Mouse (Mus musculus): ENCODE measurements around the gene Gm20388.

The Gm20388 gene

DNA sequence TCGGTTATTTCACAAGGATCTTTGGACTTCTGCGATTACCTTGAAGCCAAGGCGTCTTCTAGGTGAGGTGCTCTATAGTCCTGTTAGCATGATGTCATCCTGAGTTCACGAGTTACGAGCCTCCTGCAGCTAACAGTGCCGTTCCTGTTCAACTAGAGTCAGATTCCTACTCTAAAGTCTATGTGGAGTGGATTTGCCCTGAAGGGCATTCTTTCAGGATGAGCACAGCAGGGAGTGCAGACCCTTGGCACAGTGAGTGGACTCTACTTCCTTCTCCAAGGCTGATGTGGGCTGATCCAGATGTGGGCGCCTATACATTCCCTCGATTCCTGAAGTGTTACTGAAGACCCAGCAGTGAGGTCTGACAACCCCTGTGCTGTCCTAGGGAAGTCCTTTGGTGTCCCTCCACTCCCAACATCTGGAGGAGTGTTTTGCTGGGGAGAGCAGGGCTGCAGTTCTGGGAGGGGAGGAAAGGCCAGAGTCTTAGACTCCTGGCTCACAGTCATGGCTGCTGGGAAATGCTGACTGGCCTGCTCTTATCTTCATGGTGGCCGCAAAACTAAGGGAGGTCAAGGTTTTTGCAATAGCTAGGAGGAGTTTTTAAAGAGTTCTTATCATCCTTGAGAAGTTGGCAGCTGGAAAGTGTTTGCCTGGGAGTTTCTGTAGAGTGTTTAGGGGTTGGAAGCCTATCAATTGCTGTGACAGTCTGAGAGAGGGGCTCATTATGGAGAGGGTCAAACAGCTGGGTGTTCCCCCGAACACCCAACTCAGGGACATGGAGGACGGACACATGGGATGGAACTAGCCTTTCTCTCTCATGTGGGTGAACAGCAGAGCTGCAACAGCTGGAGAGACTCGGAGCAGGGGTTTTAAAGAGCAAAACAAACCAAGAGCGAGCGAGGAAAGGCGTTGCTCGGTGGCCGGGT lies 3737.9 kb downstream of the Gm20388 start:
- no peak for DNase-seq (ENCODE audit: low spot score)

DNA sequence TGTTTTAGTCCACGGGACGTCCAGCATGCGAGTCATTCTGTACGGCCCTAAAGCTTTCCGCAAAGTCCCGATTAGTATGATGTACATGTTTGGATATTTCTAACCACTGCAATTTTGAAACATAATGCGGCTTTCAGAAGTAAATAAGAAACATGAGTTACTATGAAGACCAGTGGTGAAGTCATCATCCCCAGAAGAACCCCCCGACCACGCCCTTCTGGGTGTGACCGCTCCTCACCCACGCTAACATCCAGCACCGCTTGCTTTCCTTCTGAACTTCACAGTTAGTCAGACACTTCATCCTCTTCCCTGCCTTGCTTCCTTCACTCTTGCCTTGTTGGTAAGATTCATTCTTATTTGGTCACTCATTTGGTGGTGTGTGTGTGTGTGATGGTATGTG lies 3738.8 kb downstream of the Gm20388 start:
- DNase-seq (ENCODE audit: low spot score) = no peak

DNA sequence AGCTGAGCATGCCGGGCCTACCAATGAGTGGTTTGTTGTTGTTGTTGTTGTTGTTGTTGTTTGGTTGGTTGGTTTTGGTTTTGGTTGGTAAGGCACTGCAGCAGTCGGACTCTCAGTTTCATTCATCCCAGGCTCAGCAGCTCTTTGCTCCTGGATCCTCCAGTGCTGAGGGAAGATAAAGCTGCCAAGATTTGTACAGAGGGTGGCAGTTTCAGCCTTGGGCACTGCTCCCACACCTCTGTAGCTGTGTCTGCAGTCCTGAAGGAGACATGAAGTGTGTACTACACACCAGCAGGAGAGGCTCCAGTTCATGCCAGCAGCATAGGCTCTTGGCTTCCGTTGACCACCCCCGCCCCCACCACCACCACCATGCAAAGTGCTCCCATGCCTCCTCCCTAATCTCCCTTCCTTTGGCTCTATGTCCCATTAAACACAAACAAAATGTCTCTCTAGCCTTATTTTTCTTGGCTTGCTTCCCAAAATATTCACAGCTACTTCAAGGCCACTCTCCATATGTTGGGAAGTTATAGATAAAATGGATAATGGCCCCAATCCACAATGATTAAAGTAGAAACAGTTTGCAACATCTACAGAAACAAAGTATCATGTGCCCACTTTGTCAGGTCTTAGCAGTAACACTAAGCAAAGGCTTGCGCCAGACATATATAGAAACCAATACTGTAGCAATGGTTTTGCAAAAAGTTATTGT lies 3740.9 kb downstream of the Gm20388 start:
- no peak for DNase-seq (ENCODE audit: low spot score)

DNA sequence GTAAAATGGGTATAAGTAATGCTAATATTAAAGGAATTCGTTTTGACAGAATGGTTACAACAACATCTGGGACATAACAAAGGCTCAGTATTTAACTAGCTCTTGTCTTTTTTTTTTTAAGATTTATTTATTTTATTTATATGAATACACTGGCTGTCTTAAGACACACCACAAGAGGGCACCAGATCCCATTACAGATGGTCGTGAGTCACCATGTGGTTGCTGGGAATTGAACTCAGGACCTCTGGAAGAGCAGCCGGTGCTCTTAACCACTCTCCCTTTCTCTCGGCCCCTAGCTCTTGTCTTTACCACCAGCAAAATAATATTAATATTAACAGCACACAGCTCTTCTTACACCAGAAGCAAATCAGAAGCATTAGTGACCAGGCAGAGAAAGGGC lies 3742.0 kb downstream of the Gm20388 start:
- no peak for DNase-seq (ENCODE audit: low spot score)

DNA sequence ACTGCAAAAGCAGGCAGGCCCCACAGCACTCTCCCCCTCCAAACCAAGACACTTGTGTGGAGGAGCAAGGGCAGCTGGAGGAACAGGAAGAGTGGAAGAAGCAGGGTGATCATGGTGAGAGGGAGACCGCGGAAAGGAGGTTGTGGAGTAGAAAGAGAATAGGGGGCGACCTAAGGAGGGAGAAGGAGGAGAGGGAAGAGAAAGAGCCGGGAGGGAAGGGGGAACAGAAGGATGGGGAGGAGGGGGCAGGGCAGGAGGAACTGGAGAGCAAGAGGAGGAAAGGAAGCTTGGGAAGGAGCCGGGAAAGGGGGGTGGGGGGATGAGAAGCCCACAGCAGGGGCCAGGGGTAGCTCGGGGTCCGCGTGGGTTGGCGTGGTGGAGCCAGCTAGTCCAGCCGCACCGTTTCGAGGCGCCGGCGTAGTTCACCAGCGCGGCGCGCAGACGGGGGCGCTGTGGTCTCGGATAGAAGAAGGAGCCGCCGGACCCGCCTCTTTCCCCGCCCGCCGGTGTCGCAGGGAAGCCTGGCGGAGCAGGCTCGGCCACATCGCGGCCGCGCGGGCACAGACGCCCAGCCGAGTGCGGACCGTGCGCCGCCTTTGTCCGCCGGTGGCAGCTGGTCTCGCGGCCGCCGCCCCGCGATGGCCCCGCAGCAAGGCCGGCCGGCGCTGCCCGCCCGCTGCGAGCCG lies 3742.8 kb downstream of the Gm20388 start, which contains the start of gene Rhou:
Gene Rhou, plus strand, starts transcription at position 622 of the 686 bp plus-strand sequence.
- peak; percentile 95 for DNase-seq (ENCODE audit: low spot score)

DNA sequence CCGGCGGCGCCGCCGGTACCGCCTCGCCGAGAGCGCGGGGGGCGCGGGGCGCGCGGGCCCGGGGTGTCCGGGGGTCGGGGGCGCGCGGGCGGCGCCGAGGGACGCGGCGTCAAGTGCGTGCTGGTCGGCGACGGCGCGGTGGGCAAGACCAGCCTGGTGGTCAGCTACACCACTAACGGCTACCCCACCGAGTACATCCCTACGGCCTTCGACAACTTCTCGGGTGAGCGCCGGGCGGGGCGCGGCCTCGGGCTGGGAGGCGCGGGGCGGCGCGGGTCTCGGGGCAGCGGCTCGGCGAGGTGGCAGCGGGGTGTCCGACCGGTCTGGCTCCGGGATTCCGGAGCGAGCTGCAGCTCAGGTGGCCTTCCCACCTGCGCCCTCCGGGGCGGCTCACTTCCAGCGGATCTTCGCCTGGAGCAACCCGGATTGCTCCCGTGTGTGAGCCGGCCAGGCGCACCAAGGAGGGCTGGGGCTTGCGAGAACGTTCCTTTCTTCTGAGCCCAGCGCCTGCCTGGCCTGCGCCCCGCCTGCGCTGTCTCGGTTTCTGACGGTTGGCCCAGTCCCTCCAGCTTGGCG lies 3743.4 kb downstream of the Gm20388 start:
- peak; percentile 75 for DNase-seq (ENCODE audit: low spot score)

DNA sequence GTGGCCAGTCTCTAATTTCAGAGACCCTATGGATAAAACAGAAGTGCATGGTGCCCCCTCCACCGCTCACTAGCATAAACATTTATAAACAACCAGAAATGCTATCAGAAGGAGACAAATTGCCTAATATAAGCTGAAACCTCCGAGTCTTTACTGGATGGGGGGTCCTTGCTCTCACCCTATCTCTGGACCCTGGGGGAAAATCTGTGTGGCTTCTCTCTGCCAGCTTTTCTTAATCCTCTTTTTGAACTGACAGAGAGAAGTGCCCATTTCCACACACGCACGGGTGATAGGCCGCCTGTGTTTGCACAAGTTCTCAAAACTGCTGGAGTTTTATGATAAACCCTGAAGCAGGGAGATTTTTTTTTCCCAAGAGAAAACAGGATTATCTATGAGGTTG lies 3744.1 kb downstream of the Gm20388 start:
- no peak for DNase-seq (ENCODE audit: low spot score)

DNA sequence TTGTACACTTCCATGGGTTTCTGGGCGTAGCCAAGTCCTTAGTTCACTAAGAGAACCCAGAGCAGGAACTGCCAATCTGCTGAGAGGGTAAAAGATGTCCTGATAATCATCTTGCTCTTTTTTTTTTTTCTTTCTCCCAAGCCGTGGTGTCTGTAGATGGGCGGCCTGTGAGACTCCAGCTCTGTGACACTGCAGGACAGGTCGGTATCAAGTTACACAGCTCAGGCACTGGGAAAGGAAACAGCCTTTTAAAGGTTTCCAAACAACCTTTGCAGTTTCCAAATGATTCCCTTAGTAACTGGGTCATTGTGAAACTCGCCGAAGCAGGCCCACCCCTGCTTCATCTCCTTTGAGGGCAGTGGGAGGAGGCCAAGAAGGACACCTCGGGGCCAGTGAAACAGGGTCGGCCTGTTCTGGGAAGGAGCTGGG lies 3744.7 kb downstream of the Gm20388 start:
- peak; percentile 77 for DNase-seq (ENCODE audit: low spot score)

GRCm38 (mm10) chr8:123657826-123658225 lies 3747.2 kb downstream of the Gm20388 start:
- DNase-seq (ENCODE audit: low spot score) = no peak

- no peak for DNase-seq (ENCODE audit: low spot score)
Observed at GRCm38 (mm10) chr8:123659469-123660057, 3748.9 kb downstream of the Gm20388 start.

DNA sequence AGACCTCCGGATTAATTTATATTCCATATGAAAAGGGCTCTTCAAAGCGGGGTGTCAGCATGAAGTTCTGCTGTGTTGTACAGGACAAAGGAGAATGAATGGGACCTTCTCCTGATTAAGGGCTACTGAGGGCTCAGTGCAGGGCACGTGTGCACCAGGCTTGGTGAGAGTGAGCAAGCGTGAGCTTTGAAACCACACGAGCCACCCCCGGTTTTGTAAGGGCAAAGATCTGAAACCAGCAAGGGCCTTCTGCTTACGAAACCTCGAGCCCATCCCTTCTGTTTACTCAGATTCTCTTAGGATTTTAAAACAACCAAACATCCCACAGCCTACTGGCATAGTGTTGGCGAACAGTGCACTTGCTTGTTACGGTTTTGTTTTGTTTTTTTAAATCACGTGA lies 3750.9 kb downstream of the Gm20388 start:
- DNase-seq (ENCODE audit: low spot score) = no peak

DNA sequence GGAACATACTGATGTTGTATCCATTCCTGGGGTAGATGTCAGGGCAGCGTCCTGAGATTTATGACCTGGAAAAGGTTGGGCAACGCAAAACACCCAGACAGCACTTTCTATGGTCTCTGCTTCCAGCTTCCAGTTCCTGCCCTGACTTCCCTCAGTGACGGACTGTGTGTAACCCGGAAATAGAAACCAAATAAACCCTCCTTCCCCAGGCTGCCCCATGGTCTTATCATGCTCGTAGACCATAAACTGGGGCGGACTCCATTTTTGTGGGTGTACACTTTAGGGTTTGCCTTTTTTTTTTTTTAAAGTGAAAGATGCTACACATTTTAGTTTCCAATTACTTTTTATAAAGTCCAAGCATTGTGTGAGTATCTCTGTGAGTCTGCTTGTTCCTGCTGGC lies 3754.9 kb downstream of the Gm20388 start:
- no peak for DNase-seq (ENCODE audit: low spot score)

- DNase-seq (ENCODE audit: low spot score) = no peak
Observed at GRCm38 (mm10) chr8:123666832-123667231, 3756.2 kb downstream of the Gm20388 start.

GRCm38 (mm10) chr8:123668681-123669080 lies 3758.0 kb downstream of the Gm20388 start:
- DNase-seq (ENCODE audit: low spot score) = no peak

DNA sequence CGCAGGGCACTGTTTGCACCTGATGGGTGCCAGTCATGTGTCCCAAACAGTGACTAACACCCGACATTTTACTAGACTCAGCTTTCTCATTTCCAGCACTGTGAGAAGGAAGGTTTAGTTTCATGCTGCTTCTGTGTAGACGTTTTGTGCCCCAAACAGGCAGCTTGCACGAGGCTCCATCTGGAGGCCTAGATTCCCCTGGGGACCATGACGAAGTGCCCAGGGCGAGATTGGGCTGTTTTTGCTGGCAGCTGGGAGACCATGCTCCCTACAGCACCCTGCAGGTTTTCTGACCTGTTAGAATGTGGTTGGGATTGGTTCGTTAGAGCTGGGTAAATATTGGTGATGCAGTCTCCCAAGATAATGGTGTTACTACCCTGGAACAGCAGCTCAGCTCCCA lies 3760.1 kb downstream of the Gm20388 start:
- DNase-seq (ENCODE audit: low spot score) = no peak

- DNase-seq (ENCODE audit: low spot score) = no peak
Observed at GRCm38 (mm10) chr8:123671454-123671853, 3760.8 kb downstream of the Gm20388 start.

DNA sequence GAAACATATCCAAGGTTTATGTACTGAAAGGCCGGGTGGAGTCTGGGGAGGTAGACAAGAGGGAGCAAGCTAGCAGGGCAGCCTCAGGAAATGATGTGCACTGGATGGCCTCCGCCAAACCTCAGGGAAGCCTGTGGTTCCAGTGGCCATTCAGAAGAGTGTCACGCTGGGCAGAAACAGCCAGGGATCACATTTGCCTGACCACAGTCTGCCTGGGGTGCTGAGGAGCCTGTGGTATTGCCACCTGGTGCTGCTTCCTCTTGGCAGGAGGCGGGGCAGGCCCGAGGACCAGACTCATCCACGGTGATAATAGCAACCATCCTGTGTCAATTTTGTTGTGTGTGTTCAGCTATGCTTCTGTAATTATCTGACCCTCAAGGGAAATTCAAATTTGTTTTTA lies 3762.0 kb downstream of the Gm20388 start:
- no peak for DNase-seq (ENCODE audit: low spot score)

GRCm38 (mm10) chr8:123675611-123676010 lies 3765.0 kb downstream of the Gm20388 start:
- no peak for DNase-seq (ENCODE audit: low spot score)

DNA sequence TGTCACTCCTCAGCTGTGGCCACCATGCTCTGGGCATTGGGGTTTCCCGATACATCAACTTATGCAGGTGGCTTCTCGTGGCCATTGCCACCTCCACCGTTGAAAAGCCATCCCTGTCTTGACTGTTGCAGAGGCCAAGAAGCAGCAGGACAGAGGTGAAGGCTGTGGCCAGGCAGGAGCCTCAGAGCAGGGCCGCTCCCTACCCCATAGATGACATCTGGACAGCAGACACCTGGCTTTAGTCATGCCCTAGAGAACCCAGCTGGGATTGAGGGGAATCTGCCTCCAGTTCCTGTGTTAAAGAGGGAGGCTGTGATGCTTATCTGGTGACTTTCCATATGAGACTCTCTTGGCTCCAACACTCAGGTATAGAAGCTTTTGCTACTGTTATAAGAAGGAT lies 3767.7 kb downstream of the Gm20388 start:
- no peak for DNase-seq (ENCODE audit: low spot score)

- DNase-seq (ENCODE audit: low spot score) = peak; percentile 88
Observed at GRCm38 (mm10) chr8:123682073-123682761, 3771.6 kb downstream of the Gm20388 start.

GRCm38 (mm10) chr8:123683321-123683720 lies 3772.7 kb downstream of the Gm20388 start:
- DNase-seq (ENCODE audit: low spot score) = no peak
